Mouse (Mus musculus) neural tube, embryonic 12.5 days (tissue): Measurements from ENCODE around the gene Vamp1. TPM values are rescaled to one million over a fixed set of nuclear protein-coding genes. Genes with fewer than 3 reads are reported as not detected.
"Not testable (repeated sequence)": the region's sequence is repeated elsewhere in the genome, so short reads cannot be mapped to it uniquely, and the experiment has no call there.

ENCODE experiments used
- ATAC-seq: fragments of 200-750 bp; cut with Nextera tagmentation; 2 replicates; pipeline ENCODE4 v1.8.0; 2017; ENCODE audit warnings: low read depth, mild to moderate bottlenecking, moderate TSS enrichment, moderate library complexity; ENCODE audit not compliant: low FRiP score
- H3K27ac ChIP-seq: fragments of 300-500 bp; sonication (generic); 2 replicates; pipeline ENCODE4 v1.5.1; 2016
- H3K27me3 ChIP-seq: fragments of 300-500 bp; sonication (generic); replicated peaks from 2 replicates; pipeline ENCODE4 v1.6.1; 2016; ENCODE audit warnings: mild to moderate bottlenecking
- H3K36me3 ChIP-seq: fragments of 300-500 bp; sonication (generic); 2 replicates; pipeline ENCODE4 v1.6.1; 2016; ENCODE audit warnings: mild to moderate bottlenecking
- H3K4me1 ChIP-seq: fragments of 300-500 bp; sonication (generic); 2 replicates; pipeline ENCODE4 v1.6.1; 2016
- H3K4me2 ChIP-seq: fragments of 300-500 bp; sonication (generic); replicated peaks from 2 replicates; pipeline ENCODE4 v1.6.1; 2016; ENCODE audit warnings: mild to moderate bottlenecking
- H3K4me3 ChIP-seq: fragments of 300-500 bp; sonication (generic); 2 replicates; pipeline ENCODE4 v1.5.1; 2016
- H3K9ac ChIP-seq: fragments of 300-500 bp; sonication (generic); 2 replicates; pipeline ENCODE4 v1.6.1; 2016; ENCODE audit warnings: mild to moderate bottlenecking
- H3K9me3 ChIP-seq: fragments of 300-500 bp; sonication (generic); 2 replicates; pipeline ENCODE4 v1.6.1; 2016; ENCODE audit warnings: mild to moderate bottlenecking
- WGBS: fragments of 180-500 bp; shearing (Covaris S2); methylation state at CpG from one replicate; pipeline ENCODE4 v1.1.7; 2016; 5-methylcytosine and 5-hydroxymethylcytosine counted together
- polyA plus RNA-seq: library from polyadenylated mRNA; unstranded; fragments of >200 nt; fragmentation: Nextera tagmentation; extraction: Ambion mirVana; gene quantifications from 2 replicates; pipeline ENCODE4 v1.2.1, GENCODE M21; 2016

The Vamp1 gene
- polyA plus RNA-seq, 1 experiment from 2014 or later, result 8.0 TPM

DNA sequence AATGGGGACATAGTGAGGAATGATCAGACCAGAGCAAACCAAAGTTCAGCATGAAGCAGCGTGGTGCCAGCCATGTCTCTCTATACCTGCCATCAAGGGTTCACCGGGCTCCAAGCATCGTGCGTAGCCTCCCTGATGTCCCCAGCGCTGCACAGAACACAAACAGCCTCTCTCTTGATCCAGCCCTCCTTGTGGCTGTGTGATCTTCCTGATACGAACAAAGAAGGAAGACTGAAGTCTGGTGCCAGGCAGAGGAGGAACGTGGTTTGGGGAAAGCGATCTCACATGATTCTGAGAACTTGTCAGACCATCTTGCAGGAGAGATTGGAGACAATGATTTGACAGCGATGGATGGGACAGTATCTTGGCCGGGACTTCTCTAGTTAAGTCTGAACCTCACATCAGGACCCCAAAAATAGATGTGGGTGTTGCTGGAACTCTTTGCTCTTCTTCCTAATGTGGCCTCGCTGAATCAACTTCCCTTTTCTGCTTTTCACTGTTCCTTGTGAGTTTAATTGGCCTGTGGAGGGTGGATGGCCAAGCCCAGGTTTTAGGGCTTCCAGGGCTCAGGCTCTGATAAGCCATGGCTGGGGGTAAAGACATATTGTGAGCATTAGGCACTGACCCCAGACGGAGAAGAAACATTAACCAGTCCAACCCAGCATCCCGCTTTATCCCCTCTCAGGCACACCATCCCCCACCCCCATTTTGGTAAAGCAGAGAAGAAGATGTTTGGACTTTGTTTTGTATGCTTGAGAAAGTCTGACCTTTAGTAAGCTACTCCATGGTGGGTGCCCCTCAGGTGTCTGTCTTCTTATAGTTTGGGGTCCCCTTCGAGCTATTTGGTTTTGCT, 38.7 kb downstream of the Vamp1 start:
- no peak for ATAC-seq
- Histone ChIP-seq H3K9me3 (no peaks in the 10 kb centered on the region), H3K4me3 (no peak overlapping the region), H3K4me1 (no peaks in the 10 kb centered on the region), H3K9ac (no peak overlapping the region), H3K27me3 (no peaks in the 10 kb centered on the region), H3K36me3 (no peaks in the 10 kb centered on the region), H3K4me2 (no peak overlapping the region), H3K27ac (no peak overlapping the region)
- WGBS, result 82% methylated on average over 14 of the region's 14 CpGs

DNA sequence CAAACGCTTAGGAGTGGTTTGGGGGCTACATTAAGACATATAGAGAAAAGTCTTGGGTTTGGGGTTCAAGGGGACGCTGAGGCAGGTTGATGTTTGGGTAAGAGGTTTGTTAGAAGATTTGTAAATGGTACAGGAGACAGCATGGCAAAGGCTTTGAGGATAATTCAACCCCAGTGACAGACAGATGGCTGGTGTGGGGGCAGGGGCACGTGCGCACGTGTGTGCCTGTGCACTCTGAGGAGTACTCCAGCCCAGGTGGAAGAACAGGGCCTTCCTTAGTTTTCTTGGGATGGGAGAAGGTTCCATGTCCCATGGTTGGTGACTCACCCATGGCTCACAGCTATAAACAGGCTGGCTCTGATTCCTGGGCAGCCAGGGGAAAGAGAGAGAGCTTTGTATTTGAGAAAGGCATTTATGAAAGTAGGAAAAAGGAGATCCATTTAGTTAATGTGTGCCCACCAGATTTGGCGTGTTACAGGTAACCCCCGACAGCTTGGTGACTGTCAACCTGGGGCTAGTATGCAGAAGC, 40.2 kb downstream of the Vamp1 start:
- H3K27me3 ChIP-seq, result no peaks in the 10 kb centered on the region
- no peaks in the 10 kb centered on the region for H3K9me3 ChIP-seq
- H3K4me3 ChIP-seq, result no peak overlapping the region
- WGBS, result 88% methylated on average over 7 of the region's 7 CpGs
- no peaks in the 10 kb centered on the region for H3K36me3 ChIP-seq
- H3K4me1 ChIP-seq, result no peaks in the 10 kb centered on the region
- no peak for ATAC-seq
- H3K4me2 ChIP-seq, result no peak overlapping the region
- no peak overlapping the region for H3K9ac ChIP-seq
- no peak overlapping the region for H3K27ac ChIP-seq

DNA sequence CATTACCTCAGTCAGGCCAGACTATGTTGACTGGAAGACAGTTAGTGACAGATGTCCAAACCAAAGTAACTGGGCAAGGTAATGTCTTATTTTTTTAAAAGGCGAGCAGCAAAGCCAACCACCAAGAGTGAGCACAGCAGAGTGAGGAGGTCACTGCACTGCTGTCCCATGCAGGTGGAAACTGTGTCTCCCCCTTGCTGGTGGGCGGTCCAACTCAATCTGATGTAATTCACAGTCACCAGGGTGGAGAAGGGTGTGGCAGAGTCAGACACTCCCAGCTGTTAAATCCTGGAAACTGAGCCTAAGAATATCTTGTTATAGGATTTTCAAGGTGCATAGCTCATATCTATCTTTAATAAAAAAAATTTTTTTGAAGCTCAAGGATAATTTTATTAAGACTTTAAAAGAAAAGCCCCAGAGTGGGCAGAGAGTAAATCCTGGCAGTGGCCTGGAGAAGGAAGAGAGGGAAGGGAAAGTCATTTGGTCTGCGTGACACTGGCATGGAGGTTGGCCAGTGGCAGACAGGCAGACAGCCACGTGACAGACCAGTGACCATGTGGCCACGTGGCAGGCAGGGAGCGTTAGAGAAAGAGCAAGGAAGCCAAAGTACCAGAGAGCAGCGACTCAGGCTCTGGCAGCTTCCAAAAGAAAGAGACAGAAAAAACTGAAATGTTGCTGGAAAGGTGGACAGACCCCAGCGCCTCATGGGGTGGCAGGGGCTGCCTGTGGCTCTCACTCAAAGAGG, 41.0 kb downstream of the Vamp1 start:
- 85% methylated on average over 8 of the region's 8 CpGs for WGBS
- no peak for ATAC-seq

DNA sequence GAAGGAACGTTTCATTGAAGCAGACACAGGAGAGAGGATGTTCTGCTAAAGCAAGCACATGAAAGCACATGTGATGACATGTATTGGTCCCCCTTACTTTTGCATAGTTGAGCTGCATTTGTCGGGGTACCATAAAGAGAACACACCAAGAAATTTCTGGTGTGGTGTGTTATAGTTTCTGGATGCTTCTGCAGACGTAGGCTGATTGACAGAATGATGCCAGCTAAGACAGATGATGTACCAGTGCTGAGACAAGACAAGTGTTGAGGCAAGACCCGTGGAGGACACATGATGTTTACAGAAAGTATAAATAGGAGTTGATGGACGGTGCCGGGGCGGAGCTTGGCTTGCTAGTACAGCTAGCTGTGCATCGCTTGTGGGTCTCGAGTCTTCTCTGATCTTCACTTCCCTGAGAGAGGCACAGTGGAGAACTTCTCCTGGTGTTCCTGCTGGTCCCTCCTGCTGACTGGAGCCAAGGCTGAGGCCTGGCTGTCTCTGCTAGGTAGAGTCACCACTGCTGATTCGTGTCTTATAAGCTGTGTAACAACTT, 44.7 kb downstream of the Vamp1 start:
- Histone ChIP-seq H3K27ac (no peak overlapping the region), H3K27me3 (no peaks in the 10 kb centered on the region), H3K9ac (no peak overlapping the region), H3K9me3 (no peaks in the 10 kb centered on the region), H3K4me1 (no peaks in the 10 kb centered on the region), H3K4me3 (no peak overlapping the region), H3K36me3 (no peaks in the 10 kb centered on the region), H3K4me2 (no peak overlapping the region)
- WGBS, result 88% methylated on average over 10 of the region's 10 CpGs
- ATAC-seq, result no peak

More for the DNA sequence above, 41.0 kb downstream of the Vamp1 start:
- no peaks in the 10 kb centered on the region for H3K36me3 ChIP-seq
- no peaks in the 10 kb centered on the region for H3K9me3 ChIP-seq
- H3K4me3 ChIP-seq, result no peak overlapping the region
- H3K9ac ChIP-seq, result no peak overlapping the region
- no peaks in the 10 kb centered on the region for H3K27me3 ChIP-seq
- H3K4me1 ChIP-seq, result no peaks in the 10 kb centered on the region
- no peak overlapping the region for H3K27ac ChIP-seq
- H3K4me2 ChIP-seq, result no peak overlapping the region

DNA sequence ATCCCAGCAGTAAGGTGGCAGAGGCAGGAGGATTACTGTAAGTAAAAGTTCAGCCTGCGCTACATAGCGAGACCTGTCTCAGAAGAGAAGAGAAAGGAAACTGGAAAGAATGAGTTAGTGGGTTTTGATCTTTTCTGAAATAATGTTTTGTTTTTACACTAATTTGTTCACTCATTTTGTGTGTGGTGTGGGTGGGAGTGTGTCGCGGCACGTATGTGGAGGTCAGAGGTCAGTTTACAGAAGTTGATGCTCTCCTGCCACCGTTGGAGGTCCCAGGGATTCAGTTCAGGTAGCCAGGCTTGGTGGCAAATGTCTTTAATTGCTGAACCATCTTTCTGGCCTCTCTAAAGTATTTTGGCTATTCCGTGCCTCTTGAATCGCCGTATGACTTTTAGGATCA, 48.9 kb downstream of the Vamp1 start:
- no peak overlapping the region for H3K4me3 ChIP-seq
- ATAC-seq, result no peak
- no peaks in the 10 kb centered on the region for H3K4me1 ChIP-seq
- no peaks in the 10 kb centered on the region for H3K9me3 ChIP-seq
- WGBS, result 87% methylated on average over 9 of the region's 9 CpGs
- H3K27me3 ChIP-seq, result no peaks in the 10 kb centered on the region
- H3K4me2 ChIP-seq, result no peak overlapping the region
- H3K9ac ChIP-seq, result no peak overlapping the region
- H3K27ac ChIP-seq, result no peak overlapping the region
- H3K36me3 ChIP-seq, result no peaks in the 10 kb centered on the region

DNA sequence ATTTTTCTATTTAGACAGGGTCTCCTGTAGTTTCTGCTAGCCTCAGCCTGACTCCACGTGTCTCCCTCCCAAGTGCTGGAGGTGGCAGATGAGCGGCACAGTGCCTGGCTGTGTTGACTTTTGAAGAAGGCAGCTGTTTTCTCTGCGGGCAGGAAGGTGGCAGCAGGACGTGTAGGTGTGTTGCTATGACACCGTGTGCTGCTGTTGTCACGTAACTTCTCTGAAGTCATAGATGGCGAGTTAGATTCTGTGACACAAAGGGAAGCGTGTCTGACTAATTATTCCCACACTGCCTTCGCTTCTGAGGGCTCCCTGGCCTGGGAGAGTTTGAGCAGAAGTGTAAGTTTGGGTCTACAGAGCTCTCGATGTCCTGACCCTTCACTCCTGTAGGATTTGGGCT, 49.9 kb downstream of the Vamp1 start:
- H3K4me3 ChIP-seq, result no peak overlapping the region
- WGBS, result 54% methylated on average over 10 of the region's 10 CpGs
- no peaks in the 10 kb centered on the region for H3K27me3 ChIP-seq
- no peaks in the 10 kb centered on the region for H3K36me3 ChIP-seq
- H3K4me1 ChIP-seq, result no peaks in the 10 kb centered on the region
- H3K27ac ChIP-seq, result no peak overlapping the region
- ATAC-seq, result no peak
- H3K9me3 ChIP-seq, result no peaks in the 10 kb centered on the region
- H3K9ac ChIP-seq, result no peak overlapping the region
- no peak overlapping the region for H3K4me2 ChIP-seq

DNA sequence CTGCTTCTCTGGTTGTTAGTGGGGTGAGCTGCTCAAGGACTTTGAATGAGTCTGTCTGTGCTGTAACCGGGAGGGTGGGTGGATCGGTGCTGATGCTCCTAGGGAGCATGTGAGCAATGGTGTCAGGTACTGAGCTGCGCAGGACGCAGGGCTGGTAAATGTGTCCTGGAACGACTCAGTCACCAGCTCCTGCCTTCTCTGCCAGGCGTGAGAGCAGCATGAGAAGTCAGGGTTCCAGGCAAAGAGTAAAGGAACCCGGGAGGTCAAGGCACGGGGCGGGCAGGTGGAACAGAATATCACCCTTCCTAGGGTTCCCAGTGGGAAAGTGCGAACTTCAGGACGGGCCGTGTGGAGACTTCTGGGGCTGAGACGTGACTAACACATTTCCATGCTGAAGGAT, 50.7 kb downstream of the Vamp1 start:
- H3K36me3 ChIP-seq, result no peaks in the 10 kb centered on the region
- H3K27ac ChIP-seq, result no peak overlapping the region
- H3K4me3 ChIP-seq, result no peak overlapping the region
- no peaks in the 10 kb centered on the region for H3K27me3 ChIP-seq
- 76% methylated on average over 13 of the region's 13 CpGs for WGBS
- no peak overlapping the region for H3K4me2 ChIP-seq
- no peak overlapping the region for H3K9ac ChIP-seq
- no peaks in the 10 kb centered on the region for H3K4me1 ChIP-seq
- no peak for ATAC-seq
- H3K9me3 ChIP-seq, result no peaks in the 10 kb centered on the region

DNA sequence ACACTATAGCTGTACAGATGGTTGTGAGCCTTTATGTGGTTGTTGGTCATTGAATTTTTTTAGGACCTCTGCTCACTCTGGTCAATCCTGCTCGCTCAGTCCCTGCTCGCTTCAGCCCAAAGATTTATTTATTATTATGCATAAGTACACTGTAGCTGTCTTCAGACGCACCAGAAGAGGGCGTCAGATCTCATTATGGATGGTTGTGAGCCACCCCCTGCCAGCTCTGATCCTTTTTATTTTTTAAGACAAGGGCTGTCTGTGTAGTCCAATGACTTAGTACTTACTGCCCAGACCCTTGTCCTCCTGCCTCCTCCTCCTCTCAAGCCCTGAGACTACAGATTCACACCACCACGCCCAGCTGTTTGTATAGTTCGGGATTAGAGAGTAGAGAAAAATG, 51.2 kb downstream of the Vamp1 start:
- not testable (repeated sequence) for H3K36me3 ChIP-seq, H3K27ac ChIP-seq, H3K9me3 ChIP-seq, H3K4me2 ChIP-seq, ATAC-seq, H3K4me1 ChIP-seq, H3K27me3 ChIP-seq, H3K9ac ChIP-seq, H3K4me3 ChIP-seq
- 66% methylated on average over 6 of the region's 6 CpGs for WGBS

DNA sequence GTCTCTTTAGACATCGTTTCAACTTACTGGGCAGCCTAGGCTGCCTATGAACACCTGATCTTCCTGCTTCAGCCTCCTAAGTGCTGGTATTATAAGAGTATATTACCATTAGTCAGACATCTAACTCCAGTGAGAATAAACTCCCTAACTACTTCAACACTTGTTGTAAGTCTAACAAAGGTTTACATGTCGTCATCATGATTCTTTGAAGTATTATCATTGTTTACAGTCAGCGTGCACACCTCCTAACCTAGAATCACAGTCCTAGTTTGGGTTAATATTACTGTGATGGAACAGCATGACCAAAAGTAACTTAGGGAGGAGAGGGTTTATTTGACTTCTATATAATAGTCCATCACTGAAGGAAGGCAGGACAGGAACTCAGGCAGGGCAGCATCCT, 52.1 kb downstream of the Vamp1 start:
- Histone ChIP-seq H3K4me1 (no peaks in the 10 kb centered on the region), H3K9ac (no peak overlapping the region), H3K27ac (no peak overlapping the region), H3K36me3 (no peaks in the 10 kb centered on the region), H3K4me3 (no peak overlapping the region), H3K27me3 (no peaks in the 10 kb centered on the region), H3K9me3 (no peaks in the 10 kb centered on the region), H3K4me2 (no peak overlapping the region)
- no peak for ATAC-seq
- 86% methylated on average over 3 of the region's 3 CpGs for WGBS

DNA sequence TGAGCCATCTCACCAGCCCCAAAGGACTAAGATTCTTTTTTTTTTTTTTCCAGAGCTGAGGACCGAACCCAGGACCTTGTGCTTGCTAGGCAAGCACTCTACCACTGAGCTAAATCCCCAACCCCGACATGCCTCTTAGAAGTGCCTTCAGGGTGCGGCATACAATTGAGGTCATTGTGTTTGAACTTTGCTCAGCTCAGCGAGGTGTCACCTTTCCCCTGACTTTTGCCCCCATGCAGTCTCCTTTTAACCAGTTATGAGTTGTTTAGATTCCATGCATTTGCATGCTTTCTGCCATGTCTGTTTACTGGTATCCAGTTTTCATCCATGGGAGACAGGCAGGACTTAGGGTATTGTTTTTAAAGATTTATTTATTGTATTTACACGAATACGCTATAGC, 53.4 kb downstream of the Vamp1 start:
- Histone ChIP-seq H3K36me3 (no peaks in the 10 kb centered on the region), H3K4me1 (no peaks in the 10 kb centered on the region), H3K4me2 (no peak overlapping the region), H3K27me3 (no peaks in the 10 kb centered on the region), H3K9me3 (no peaks in the 10 kb centered on the region), H3K27ac (no peak overlapping the region), H3K4me3 (no peak overlapping the region), H3K9ac (no peak overlapping the region)
- WGBS, result 54% methylated on average over 6 of the region's 6 CpGs
- ATAC-seq, result no peak

DNA sequence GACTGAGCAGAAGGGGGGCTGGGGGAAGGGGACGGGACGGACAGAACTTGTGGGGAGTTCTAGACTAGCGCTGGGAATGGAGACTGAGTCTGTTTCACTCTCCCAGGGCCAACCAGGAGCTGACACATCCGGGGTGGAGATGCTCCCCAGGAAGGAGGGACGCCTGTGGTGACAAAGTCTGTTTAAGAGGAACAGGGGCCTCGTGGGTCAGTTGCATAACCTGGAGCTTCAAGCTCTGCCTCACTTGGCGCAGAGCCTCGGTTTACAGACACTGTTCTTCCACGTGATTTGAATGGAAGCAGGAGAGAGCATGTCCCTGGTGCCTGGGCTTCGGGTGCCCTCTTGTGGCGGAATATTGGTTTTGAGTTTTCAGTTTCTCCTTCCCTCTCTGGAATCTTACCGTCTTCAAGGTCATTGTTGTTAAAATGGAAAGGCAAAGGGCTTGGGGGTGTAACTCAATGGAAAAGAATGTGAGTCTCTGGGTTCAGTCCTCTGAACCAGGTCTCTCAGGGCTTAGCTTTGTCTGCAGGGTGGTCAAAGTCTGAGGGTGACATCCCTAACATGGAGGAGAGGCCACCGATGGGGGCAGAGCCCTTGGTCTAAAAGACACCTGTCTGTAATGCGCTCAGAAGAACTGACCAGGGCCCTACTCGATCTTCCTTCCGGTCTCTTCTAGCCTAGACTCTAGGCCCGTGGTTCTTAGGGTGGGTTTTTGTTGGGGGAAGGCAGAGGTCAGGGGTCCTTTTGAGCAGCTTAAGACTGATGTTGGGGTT, 56.3 kb downstream of the Vamp1 start:
- Histone ChIP-seq H3K4me3 (no peak overlapping the region), H3K27ac (no peak overlapping the region), H3K4me2 (peak overlapping the region; percentile 33), H3K9me3 (no peaks in the 10 kb centered on the region), H3K36me3 (no peaks in the 10 kb centered on the region), H3K27me3 (no peaks in the 10 kb centered on the region), H3K4me1 (no peaks in the 10 kb centered on the region), H3K9ac (no peak overlapping the region)
- ATAC-seq, result peak; percentile 87
- WGBS, result 22% methylated on average over 17 of the region's 17 CpGs
